Mouse (Mus musculus) kidney, postnatal 4 days (tissue): ENCODE measurements around the gene Rfc5.

Experiments used
- DNase-seq, 2 experiments: peaks; one replicate each; pipeline ENCODE4 v3.0.0; 2021; ENCODE audit warnings: mixed read lengths in 2 of 2

The Rfc5 gene

DNA sequence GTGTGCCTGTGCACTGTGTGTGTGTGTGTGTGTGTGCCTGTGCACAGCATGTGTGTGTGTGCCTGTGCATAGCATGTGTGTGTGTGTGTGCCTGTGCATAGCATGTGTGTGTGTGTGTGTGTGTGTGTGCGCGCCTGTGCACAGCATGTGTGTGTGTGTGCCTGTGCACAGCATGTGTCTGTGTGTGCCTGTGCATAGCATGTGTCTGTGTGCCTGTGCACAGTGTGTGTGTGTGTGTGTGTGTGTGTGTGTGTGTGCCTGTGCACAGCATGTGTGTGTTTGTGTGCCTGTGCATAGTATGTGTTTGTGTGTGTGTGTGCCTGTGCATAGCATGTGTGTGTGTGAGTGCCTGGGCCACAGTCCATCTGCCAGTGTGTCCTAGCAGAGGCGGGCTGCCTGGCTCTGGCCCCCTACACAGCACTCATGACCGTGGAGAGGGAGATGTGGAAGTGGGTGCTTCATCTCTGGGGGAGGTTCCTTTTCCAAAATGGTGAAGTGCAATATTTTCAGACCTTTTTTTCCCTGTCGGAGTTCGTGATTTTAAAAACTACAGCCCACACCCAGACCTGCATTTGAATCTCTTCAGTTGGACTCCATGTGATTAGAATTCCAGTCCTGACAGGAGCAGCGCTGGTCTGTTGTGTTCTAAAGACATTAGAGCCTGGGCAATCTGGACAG is 14.3 kb downstream of the Rfc5 start:
- no peak for DNase-seq

- no peak for DNase-seq
Observed at GRCm38 (mm10) chr5:117373418-117373817, 15.4 kb downstream of the Rfc5 start.

GRCm38 (mm10) chr5:117370592-117370991 is 18.3 kb downstream of the Rfc5 start:
- DNase-seq, result peak; percentile 47 to 56

GRCm38 (mm10) chr5:117367206-117367605 is 21.6 kb downstream of the Rfc5 start:
- no peak for DNase-seq

DNA sequence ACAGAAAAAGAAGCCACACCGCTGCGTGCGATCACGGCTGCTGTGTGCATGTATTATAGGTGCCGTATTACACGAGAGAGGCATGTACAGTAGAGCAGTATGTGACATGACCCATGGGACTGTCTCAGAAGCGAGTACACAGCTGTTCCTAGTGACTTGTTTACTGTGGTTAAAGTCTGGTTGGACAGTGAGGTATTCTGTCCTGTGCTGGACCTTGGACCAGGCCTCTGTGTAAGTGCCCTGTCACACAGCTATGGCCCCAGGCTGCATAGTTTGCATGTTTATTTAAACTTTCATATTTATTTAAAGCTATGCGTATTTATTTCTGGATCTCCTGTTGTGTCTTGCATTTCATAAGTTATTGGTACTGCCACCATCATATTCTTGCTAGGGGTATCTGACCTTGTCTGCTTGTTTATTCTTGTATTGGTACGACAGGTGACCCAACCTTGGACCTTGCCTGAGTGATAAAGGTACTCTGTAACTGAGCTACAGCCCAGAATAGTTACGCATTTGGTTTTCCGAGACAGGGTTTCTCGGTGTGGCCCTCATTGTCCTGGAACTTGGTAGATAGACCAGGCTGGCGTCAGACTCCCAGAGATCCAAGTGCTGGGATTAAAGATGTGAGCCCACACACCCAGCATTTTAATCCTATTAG is 22.8 kb downstream of the Rfc5 start:
- no peak for DNase-seq

- no peak for DNase-seq
Observed at GRCm38 (mm10) chr5:117364821-117365220, 24.0 kb downstream of the Rfc5 start.

DNA sequence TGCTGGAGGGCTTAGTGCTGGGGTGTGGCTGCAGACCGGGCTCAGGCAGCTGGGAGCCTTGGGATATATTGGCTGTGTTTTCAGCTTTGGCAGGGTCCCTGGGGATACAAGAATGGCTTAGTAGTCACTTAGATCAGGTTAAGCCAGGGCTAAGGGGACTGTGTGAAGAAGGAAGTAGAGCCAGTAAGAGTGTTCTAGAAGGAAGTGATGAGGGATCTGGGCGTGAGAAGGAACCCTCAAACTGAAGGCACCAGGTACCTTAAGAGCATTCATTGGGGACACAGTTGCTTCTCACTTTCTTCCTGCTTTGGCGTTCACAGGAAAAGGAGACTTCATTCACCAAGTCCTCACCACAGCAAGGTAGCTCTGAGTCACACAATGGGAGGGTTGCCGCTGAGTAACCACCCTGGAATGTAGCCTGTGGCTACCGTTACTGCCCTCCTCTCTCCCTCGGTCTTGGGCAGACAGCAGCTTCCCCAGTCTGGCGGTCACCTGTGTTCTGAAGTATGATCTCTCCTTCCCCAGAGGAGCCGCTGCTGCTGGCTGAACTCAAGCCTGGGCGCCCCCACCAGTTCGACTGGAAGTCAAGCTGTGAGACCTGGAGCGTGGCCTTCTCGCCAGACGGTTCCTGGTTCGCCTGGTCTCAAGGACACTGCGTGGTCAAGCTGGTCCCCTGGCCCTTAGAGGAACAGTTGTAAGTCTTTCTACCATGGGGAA is 25.6 kb downstream of the Rfc5 start:
- peak; percentile 57 to 71 for DNase-seq

DNA sequence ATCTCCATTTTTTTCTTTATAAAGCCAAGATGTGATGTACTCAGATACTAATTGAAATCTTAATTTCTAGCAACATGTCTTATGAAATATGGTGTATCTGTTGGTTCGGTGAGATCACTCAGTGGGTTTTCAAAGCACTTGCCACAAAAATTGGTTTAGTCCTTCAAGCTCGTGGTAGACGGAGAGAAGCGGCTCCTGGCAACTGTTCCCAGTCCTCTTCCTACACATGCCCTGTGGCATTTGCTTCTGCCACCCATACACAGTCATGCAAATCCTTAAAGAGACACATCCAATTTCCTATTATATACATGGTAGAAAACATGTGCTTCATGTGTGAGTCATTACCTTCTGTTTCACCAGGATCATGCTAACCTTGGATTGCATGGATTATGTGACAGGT is 27.3 kb downstream of the Rfc5 start:
- DNase-seq, result no peak

DNA sequence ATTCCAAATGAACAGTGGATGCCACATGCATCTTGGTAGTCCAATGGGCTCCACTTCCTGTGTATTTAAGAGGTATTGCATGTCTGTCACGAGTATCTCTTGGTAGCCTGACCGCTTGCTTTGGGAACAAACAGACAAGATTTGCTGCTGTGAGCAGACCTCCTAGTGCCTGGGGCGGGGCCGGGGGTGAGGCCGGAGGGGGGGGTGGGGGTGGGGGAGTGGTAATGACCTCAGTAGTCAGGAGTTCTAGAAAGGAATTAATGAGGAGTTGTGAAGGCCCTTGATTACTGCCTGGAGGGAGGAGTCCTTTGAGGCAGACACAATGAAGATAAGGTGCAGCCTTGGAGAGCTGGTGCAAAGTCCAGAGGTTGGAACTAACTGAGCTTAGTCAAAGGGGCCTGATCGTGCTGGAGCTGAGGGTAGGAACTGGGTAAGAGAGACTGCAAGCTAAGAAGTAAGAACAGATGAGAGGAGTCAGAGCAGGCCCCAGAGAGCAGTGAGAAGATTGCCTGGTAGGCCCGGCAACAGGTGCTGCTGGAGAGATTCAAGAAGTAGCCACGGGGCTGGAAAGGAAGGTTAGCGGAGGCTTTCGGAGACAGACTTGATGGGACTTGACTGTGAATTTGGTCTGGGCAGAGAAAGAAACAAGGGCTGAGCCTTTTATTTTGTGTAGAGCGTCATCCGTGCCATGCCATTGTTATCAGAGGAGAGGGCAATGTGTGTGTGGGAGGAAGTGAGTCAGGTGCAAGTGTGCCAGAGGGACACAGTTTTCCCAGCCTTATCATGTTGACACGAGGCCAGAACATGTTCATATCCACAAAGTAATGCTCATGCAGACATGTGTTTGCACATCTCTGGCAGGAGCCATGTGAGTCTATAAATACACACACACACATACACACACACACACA is 28.0 kb downstream of the Rfc5 start:
- peak; percentile 40 to 65 for DNase-seq

- peak; percentile 52 to 75 for DNase-seq
Observed at GRCm38 (mm10) chr5:117360228-117360515, 28.7 kb downstream of the Rfc5 start.

DNA sequence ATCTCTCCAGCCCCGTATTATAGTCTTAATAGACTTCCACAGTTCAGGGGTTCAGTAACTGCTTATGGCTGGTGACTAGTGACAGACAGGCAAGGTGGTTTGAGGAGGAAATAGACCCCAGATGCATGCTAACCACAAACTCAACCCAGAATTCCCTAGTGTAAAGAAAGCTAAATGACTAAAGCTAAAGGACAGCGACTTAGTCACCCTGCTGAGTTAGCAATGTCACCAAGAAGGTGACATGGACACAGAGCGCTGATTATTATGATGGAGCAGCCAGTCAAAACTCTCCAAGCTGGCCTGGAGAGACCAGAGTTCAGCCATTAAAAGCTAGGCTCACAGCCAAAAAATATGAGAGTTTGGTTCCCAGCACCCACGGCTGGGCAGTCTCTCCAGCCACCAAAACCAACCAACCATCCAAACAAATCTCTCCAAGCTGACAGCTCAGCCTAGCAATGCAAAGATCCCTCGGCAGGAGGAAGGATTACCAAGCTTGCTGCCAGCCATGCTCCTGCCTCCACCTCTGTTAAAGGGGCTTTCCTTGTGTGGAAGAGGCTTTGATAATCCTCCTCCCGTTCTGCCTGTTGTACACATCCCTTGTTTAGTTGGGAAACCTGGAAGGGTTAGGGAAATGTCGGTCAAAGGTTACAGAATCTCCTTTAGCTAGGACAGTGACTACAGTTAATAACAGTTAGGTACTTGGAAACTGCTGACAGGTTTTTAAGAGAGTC is 29.2 kb downstream of the Rfc5 start:
- DNase-seq, result peak; percentile 29 to 51

- DNase-seq, result peak; percentile 93 to 94
Observed at GRCm38 (mm10) chr5:117358725-117359124, 30.1 kb downstream of the Rfc5 start.

- DNase-seq, result no peak
Observed at GRCm38 (mm10) chr5:117358248-117358630, 30.6 kb downstream of the Rfc5 start.

- DNase-seq, result peak in 1 of 2 experiments; percentile 57
Observed at GRCm38 (mm10) chr5:117357478-117358247, 31.2 kb downstream of the Rfc5 start.

DNA sequence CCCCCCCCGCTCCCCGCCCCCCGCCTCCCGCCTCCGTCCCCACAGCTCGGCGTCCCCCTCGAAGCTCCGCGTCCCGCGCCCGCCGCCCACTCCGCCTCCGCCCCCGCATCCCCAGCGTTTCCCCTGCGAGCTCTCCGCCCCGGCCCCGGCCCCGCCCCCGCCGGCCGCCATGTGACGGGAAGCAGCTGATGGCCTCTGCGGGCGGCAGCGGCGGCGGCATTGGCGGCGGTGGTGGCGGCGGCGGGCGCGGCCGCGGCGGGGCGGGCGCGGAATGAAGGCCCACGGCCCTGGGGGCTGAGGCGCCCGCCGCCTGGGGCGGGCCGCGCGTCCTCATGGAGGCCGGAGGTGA is 31.7 kb downstream of the Rfc5 start, which contains the start of gene Wsb2:
Gene Wsb2 (plus strand): TSS at position 176 of the 349 bp plus-strand sequence.
- peak; percentile 92 to 95 for DNase-seq

GRCm38 (mm10) chr5:117356365-117357128 is 32.3 kb downstream of the Rfc5 start:
- DNase-seq, result peak; percentile 73 to 81

- DNase-seq, result no peak
Observed at GRCm38 (mm10) chr5:117355648-117356303, 33.1 kb downstream of the Rfc5 start.

DNA sequence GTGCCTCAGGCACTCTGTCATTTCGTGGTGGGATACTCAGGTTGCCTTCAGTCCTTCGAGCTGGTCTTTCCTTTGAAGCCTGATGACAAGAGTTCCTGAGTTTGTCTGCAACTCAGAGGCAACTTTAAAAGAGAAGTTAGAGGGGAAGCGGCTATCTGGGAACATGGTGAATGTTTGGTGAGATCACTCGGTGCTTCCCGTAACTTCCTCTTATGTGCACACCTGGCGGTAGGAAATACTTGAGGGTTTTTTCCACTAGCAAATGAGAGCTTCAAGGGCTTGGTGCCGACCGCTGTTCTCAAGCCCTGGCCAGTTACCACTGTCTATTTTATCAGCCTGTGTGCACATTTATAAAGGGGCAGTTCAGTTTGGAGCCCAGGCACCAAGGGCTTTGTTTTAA is 34.7 kb downstream of the Rfc5 start:
- no peak for DNase-seq

- peak; percentile 81 to 87 for DNase-seq
Observed at GRCm38 (mm10) chr5:117348279-117348678, 40.6 kb downstream of the Rfc5 start.

- no peak for DNase-seq
Observed at GRCm38 (mm10) chr5:117347838-117348237, 41.0 kb downstream of the Rfc5 start.
